Mouse (Mus musculus) kidney, adult 11 months (tissue): ENCODE measurements around the gene Vinac1.
"Not testable (repeated sequence)": the region's sequence is repeated elsewhere in the genome, so short reads cannot be mapped to it uniquely, and the experiment has no call there.

ENCODE experiments used
- DNase-seq: peaks from one replicate; pipeline ENCODE4 v3.0.0; 2022

The Vinac1 gene

GRCm38 (mm10) chr2:129038937-129039631 is 8.9 kb downstream of the Vinac1 start:
- DNase-seq, result no peak

DNA sequence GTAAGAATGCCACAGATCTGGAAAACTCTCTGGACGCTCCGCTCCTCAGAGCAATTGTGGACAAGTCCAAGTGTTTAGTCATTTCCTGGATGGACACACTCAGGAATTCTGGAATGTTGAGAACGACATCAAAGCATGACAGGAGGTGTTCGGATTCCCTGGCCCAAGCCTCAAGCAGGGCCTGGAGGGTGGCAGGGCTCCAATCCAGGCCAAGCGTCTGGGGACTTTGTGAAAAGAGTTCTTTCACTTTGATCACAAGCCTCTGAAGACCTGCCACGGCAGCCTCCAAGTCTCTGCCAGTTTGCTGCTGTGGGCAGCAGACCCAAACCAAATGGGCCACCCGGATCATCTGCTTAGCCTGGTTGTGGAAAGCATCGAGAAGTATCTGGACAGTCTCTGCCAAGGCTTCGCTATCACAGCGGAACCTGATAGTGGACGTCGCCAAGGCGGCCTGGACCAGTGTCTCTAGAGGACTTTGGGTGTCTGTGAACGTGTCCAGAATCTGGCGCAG is 9.5 kb downstream of the Vinac1 start:
- no peak for DNase-seq

DNA sequence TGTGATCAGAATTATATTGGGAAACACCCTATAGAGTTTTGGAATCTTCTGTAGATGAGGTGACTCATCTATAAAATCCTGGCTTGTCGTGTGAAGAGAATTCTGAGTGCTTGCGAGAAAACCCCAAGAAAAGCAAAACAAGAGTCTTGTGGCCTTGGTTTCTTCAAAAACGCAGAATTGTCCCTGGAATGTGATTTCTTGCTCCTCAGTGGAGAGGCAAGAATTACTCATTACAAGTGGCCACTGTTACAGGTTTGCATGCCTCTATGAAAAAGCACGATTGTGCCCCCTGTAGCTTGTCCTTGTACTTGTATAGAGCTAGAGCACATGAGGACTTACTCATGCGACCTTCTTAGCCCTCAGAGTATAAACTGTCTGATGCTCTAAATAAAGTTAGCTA is 12.6 kb downstream of the Vinac1 start:
- no peak for DNase-seq

DNA sequence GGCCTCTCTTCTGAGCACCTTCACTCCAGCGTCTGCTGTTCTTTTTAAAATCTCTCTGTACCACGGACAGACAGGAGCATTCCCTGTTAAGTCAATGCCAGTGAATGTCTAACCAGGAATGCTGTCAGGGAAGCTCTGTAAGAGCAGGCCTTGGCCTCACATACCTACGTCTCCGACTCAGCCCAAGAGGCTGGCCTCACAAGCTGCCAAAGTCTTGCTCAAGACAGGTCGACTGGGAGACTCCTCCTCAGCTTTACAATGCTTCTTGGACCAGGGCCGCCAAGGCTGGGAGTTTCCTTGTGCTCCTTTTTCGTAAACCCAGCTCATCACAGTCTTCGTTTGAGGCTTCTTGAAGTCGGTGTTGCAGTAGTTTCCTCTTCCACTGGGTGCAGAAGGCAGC is 23.2 kb downstream of the Vinac1 start:
- DNase-seq, result peak; percentile 16

- DNase-seq, result no peak
Observed at GRCm38 (mm10) chr2:129020106-129020505, 27.9 kb downstream of the Vinac1 start.

GRCm38 (mm10) chr2:129008867-129009266 is 39.1 kb downstream of the Vinac1 start:
- DNase-seq, result not testable (repeated sequence)

- DNase-seq, result no peak
Observed at GRCm38 (mm10) chr2:129006194-129006749, 41.7 kb downstream of the Vinac1 start.

DNA sequence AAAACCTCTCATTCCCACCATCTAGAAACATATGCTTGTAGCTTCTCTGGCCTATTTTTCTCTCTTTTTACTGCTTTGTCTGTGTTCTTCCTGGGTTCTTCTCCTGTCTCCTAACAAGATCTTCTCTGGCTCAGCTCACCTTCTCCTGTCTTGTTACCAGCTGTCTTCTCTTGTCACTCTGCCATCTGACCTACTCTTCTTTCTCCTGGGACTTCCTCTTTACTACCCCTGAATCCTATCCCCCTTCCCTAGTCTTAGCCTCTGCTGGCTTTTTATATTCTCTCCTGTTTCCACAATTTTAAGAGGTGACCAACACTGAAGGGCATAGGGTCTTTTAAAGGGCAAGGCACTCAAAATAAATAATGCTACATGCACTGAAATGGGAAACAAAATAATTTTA is 43.1 kb downstream of the Vinac1 start:
- no peak for DNase-seq

GRCm38 (mm10) chr2:128984746-128985145 is 63.2 kb downstream of the Vinac1 start:
- DNase-seq, result no peak

GRCm38 (mm10) chr2:128975572-128975971 is 72.4 kb downstream of the Vinac1 start:
- no peak for DNase-seq
